Mouse (Mus musculus): ENCODE data around the gene Nkd1.
A peak's percentile ranks its signal among the peaks of the same experiment; 100 is the strongest.

Gene Nkd1

DNA sequence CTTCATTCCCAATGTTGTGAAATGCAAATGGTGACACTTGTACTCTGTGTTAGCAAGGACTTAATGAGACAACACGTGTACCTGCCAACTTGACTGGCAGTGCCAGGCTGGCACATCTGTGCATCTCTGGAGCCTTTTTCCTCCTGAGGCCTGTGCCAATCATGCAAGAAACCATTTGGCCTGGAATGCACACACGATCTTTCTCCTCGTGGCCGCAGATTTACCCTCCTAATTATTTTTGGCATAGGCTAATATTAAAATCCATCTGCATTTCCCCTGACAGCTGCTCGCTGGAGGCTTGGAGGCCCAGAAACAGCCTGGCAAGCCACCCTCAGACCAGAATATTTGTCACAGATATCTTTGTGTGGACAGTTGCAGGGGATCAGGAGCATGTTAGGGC lies 56.5 kb downstream of the Nkd1 start:
- no peak for DNase-seq

DNA sequence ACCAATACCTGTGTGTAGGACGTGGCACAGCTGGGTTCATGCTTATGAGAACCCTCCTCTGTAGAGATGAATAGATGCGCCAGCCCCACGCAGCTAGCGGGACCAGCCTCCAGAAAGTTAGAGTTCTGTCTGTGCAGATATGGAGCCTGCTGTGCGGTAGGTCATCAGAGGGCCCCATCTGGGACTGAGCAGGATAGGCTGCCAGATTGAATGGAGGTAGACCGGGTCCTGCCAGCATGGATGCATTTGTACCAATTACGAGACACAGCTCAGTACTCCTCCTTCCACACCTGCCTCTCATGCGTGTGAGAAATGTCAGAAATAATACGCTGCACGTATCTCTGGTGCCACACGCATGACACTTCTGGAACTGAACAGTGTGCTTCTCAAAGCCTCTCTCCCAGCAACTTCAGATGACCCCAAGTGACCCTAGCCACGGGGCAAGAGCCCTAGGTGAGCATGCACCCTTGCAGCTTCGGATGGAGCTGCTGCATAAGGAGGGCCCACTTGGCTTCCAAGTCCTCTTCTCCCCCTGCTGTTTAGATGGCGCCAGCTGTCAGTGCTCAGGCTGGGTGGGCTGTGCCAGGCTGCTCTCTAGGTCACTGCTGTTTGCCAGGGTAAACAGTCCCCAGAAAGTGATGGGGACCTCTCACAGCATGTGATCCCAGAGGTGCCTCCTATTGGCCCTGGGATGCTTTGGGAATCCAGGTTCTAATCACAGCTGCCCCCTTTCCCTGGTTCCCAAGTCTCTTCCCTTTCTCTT lies 57.4 kb downstream of the Nkd1 start:
- DNase-seq = no peak

DNA sequence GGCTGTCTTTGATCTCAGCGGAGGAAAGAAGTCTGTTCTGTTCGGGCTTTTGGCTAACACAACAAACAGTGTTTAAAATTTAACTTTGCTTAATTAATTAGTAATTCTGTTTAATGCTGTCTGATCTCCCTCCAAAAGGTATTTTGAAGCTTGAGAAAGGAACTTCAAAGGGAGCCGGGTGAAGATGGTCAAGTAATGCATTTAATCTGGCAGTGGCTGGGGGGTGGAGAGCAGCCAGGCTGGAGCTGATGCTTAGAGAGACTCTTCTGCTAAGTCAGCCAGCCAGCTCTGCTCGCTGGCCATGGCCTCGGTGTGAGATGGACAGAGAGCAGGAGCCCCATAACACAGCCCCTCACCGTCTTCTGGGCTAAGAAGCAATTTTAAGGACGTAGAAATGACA lies 58.1 kb downstream of the Nkd1 start:
- no peak for DNase-seq

DNA sequence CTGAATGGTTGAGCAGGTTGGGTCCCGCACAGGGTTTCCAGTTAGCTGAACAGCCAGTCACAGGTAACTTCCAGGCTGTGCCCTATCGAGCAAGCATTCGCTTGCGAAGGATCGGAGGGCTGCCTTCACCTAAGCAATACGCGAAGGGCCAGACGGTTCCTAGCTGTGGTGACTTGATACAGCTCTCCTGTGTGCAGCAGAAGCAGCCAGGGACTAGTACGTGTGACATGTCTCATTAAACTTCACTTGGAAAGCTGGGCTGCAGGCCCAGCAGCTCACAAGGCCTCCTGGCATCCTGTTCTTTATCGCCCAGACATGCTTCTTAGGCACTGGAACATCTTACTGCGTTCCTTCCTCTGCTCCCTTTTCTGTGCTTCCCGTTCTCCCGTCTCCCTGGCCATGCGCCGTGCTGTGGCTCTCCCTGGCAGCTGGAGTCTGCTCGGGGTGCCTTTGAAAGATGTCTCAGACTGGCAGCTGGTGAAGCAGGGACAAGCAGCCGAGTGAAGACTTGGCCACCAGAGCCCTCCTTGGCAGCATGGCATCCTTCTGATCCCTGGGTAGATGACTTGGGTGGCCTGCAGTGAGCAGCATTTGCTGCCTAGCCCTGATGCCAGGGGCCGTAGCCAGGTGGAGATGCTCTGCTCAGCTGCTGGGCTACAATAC lies 58.6 kb downstream of the Nkd1 start:
- no peak for DNase-seq

DNA sequence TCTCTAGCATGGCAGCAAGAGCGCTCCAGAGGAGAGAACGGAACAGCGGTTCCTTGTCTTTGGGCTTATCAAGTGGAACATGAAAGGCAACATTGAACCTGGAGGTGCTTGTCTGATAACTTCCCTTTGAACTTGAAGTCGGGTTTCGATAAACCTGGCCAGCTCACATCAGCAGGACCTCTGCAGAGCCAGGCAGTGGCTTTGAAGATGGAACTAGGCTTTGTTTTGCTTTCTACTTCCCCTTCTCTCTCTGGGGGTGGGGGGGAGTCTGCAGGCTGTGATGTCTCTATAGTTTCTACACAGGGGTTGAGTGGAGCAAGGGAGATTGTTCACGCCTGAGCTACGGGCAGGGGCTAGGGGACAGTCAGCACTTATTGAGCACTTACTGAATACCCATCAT lies 59.6 kb downstream of the Nkd1 start:
- no peak for DNase-seq

DNA sequence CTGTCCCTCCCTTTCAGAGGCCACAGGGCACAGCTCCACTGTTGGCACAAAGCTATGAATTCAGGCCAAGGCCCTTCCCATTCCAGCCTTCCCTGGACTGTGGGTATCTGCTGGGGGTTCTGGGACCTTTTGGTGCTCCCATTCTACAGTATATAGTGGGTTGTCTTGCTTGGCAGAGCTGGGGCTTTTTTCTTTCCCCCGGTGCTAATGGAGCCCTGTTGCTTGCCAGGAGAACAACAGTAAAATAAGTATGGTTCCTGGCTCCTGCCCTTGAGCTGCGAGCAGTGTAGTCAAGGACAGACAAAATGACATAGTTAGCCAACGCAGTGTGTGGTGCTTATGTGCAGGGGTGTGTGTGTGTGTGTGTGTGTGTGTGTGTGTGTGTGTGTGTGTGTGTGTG lies 62.7 kb downstream of the Nkd1 start:
- no peak for DNase-seq

DNA sequence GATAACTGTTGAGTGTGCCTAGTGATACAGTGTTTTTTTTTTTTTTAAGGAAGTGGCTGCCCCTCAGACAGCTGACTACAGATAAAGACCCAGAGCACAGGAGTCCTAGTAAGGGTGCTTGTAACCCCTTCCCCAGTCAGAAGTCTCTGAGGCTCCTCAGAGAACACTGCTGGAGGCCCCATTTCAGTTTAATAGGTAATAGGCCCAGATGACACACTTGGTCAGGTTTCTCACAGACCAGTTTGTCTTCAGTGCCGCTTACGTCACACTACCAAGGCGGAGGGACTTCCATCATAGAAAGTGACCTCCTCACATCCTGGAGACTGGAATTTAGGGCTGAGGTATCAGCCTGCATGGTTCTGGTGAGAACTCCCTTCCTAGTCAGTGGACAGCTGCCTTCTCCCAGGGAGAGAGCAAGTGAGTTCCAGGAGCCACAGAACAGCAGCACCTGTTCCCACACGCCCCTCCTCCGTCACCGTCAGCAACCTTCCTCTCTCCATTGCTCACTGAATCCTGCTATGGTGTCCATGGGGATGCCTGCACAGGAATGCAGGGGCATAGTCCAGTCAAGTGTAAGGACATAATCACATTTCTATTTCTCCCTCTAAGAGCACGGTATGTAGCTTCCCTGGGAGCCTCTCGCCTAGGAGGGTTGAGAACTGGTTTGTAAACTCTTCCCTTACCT lies 67.2 kb downstream of the Nkd1 start:
- DNase-seq = no peak

DNA sequence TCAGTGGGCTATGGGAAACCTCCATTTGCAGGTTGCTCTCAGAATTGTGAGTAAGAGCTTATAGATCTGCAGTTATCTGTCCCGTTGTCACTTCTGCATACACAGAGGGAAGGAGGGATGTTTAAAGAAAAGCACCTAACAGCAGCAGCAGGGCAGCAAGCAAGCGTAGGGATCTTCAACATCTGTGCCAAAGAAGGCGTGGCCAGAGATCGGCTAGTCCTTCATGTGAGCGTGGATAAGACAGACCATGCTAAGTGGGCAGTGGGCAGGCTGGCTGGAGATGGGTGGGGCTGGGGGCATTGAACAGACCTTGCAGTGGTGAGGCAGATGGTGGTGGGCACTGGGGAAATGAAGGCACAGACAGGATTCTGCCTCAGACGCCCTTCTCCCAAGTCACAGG lies 69.1 kb downstream of the Nkd1 start:
- no peak for DNase-seq

DNA sequence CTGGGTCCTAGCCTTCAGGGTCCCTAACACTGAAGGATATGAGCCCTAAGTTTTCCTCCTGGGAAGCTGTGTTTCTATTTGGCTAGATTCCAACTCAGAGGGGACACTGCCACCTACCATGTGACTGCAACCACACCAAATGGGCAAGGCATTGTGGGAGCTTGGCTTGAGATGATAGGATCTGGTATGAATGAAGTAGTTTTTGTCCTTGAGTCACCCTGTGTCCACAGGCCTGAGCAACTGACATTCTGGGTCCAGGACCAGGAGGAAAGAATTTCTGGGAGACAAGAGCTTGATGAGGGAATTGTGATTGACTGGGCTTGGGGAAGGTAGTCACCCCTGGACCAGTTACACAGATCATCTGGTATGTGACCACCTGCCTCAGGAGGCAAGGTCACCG lies 72.8 kb downstream of the Nkd1 start:
- no peak for DNase-seq

DNA sequence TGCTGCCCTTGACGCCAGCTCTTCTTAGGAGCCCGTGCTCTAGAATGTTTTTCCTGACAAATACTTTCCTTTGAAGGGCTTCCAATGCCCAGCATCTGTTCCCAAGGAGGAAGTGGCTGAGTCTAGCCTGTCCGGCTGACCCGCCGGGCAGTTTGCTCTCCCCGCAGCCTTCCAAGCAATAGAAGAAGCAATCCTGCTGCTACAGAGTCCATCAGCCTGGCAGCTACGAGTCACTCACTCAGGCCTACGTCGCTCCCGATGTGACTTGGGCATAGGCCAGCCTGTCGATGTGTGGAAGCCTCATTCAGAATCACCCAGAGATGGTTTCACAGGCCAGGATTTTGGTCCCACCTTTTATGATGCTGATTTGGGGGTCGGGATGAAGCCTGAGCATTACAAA lies 74.9 kb downstream of the Nkd1 start:
- DNase-seq = no peak

DNA sequence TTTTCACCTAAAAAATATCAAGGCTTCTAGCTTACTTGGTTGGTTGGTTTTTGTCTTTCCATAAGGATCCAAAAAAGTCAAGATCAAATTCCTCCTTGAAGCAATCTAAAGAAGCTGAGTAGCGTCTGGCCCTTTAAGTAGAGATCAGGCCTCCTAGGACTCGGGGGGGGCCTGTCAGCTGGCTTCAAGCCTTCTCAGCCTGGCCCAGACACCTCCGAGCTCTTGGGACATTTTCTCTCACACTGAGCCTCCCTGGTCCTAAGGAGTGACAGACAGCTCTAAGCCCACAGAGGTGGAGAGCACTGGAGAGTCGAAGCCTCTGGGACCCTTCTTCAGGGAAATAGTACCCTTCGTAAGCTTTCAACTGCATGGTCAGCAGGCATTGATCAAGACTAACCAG lies 77.4 kb downstream of the Nkd1 start:
- no peak for DNase-seq

DNA sequence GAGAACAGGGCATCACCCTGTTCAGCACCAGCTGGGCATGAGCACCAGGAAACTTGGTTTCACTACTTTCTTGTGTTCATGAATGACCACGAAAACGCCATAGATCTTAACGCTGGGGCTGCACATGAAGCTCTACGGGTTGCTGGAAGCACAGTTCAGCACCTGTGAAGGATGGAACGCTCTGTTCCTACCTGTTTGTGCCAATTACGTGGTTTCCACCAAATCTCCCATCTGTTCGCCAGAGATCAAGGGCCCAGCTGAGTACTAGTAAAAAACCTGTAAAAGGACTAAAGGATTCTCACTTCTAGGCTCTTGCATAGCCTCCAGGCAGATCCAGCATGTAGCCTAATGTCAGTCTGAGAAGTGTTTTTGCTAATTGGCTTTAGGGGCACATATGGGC lies 78.3 kb downstream of the Nkd1 start:
- no peak for DNase-seq

DNA sequence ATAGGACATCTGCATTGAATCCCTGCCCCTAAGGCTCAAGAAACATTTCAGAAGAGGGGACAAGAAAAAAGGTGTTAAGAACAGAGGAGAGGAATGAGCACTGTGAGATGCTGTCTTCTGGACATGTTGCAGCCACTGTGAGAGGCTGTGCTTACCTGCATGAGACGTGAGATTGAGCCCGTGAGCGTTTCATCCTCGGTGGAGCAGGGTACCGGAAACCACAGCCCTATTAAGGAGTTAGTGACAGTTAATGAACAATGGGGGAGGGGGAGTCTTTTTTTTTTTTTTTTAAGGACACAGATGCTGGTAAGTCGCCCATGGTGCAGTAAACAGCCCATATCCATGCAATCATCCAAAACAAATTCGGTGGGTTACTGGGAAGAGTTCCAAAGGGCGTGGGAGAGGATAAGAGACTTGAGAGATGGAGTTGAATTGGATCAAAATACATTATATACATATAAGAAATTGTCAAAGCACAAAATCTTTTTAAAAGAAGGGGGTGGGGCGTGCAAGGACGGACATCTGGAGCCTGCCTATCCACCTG lies 82.4 kb downstream of the Nkd1 start:
- DNase-seq = peak; percentile 36

DNA sequence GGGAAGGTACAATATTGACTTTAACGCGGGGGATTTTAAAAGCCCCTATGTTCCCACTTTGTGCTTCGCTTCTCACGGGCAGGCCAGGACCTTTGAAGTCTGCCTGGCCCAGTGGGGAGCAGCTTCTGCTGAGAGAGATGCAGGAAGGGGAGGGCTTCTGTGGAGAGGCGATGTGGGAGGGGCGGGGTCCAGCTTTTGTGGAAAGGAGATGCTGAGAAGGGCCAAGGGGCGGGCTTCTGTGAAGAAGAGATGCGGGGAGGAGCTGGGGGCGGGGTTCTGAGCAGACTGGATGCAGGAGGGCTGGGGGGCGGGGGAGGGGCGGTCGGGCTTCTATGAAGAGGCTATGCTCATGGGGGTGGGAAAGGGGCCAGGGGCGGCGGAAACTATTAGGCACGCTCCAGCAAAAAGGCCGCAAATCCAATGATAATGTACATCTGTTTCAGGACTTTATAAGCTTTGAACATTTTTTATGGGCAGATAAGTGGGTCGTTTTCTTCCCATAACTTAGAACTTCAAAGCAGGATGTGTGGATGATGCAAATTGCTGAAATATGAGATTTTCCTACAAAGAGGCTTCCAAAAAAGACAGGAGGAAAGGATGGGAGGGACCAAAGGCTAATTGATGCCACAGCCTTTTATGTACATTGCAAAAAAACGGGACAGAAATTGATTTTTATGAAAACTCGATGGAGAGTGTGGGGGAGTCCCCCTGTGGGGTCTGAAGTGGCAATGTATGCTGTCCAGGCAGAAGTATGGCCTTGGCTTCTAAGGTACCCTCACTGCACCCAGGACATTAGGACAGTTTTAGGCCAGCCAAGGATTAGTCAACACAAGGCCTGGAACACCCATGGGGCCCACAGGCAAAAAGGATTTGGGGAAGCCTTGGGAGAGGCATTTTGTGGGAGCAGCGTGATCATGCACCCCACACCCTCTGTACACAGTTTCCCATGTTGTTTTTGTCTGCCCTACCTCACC lies 83.2 kb downstream of the Nkd1 start:
- peak; percentile 97 for DNase-seq

DNA sequence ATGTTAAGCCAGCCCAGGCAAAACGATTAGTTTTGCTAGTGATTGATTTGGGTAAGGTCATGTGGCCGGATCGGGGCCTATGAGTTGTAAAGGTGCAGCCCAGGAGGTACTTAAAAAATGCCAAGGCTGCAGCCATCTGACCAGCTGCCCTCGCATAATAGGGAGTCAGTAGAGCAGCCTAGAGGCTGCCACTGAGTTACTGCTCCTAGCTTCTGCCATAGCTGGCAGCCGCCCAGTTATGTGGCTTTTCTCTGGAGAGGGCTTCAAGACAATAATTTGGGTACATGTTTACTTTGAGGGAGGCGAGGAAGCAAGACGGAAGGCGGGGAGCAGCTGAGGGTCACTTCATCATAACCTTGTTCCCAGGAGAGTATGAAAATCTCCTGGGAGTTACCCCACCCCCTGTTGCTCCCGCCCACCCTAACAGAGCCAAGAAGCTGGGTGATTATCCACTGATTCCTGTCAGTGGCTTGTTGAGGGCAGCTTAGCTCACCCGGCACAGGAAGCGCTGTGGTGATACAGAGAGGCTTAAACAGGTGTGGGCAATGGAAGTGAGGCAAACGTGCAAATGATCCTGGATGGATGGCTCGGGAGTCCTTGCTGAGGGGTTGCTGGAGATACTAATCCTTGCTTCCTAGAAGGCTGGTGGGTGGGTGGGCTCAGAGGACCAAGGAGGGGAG lies 84.3 kb downstream of the Nkd1 start:
- DNase-seq = peak; percentile 36

DNA sequence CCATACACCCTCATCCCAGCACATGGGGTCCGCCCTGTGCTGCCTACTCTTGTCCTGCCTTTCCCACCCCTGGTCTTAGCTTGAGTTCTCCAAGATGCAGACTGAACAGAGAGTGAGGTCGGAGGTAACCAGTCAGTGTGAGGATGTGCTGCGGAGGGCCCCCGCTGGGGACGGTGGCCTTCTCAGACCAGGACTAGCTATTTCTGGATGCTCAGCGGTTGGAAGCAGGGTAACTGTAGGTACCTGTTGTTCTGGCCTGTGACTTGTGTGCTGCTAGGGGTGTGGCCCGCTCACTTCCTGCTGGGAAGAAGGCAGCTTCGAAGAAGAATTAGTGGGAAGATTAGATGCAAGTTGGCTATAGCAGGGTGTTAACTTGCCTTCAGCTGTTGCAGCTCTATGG lies 87.9 kb downstream of the Nkd1 start:
- DNase-seq = no peak

DNA sequence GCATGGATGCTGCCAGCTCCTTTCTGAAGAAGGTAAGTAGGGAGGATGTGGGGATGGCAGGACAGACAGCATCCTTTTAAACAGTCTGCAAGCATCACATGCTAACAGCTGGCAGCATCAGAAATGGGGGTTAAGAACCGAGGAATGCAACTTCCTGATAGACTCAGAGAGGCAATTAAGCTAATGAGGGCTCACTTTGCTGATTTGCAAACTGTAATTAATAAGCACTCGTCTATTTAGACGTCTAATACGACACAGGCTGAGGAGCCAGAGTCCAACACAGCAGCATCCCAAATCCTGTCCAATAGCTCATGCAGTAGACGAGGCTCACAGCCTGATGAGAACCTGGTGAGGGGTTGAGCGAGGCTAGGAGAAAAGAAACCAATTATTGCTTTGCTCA lies 89.1 kb downstream of the Nkd1 start:
- no peak for DNase-seq

DNA sequence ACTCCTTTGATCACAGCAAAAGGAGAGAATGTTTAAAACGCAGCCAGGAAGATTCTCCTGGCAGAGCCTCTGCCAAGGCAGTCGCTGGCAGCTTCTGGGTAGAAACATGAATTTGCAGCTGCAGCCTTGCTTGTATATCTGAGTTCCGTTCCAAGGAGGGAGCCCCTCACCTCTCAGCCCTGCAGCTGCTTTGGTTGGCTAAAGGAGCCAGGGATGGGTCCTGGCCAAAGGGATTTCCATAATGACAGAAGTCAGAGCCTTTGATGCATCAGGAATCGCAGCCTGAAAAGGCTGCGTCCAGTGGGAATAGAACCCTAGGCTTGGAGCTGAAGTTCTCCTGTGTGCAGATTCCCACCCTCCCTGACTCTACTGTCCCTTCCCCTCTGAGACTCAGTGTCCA lies 93.8 kb downstream of the Nkd1 start:
- no peak for DNase-seq

DNA sequence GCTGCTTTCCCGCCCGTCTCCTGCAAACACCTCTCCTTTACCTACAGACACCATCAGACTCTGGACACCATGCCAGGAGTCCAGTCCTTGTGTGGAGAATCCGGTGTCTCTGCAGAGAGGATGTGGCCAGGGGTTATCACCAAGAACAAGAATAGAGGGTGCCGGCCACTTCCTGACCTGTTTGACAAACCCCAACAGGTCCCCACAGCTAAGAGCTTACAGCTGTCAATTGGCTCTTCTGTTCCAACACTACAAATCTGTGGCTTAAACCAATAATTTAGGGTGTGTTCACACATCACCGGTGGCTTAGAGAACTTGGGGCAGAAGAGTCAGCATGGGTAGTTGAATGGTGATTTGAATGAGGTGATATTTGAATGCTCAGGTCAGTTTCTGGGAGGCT lies 97.5 kb downstream of the Nkd1 start:
- no peak for DNase-seq

DNA sequence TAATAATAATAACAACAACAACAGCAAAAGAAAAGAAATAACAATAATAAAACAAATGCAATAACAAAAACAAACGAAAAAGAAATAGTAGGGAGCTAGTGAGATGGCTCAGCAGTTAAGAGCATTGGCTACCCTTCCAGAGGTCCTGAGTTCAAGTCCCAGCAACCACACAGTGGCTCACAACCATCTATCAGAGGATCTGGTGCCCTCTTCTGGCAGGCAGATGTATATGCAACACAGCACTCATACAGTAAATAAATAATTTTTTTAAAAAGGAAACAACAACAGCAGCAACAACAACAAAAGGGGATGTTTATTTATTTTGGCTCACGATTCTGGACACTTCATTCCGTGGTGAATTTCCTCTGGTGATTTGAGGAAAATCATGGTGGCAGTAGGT lies 98.4 kb downstream of the Nkd1 start:
- DNase-seq = no peak

DNA sequence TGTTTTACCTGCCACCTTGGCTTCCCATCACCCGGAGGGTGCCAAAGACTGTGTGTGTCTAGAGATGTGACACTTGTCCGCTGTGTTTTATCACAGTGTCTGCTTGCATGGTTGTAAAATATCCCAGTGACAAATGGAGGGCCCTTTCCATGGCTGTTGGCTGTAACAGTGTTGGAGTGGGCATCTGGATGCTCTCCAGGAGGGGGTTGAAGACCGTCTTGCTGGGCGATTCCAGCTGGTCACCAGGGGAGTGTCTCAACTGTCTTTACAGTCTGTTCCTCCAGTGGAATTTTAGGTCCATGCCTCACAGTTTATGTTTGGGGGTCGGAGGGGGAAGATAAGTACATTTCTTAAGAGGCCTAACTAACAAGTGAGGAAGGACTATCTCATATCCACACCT lies 99.8 kb downstream of the Nkd1 start:
- DNase-seq = no peak

DNA sequence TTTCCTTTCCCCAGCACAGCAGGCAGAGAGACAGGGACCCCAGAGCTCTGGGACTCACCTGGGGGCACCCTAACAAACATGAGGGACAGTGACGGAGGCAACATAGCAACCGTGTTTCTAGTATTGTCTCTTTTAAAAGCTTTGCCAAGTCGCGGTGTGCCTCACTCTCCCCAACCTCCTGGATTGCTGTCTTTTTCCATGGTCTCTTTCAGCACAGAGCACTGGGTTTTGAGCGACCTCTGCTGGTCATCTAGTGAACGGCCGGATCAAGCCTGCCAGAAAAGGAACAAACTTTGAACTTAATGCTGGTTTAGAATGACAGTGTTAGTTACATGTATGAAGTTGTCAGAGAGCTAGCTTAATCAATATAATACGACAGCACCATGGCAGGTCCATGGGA lies 100.3 kb downstream of the Nkd1 start:
- peak; percentile 82 for DNase-seq

Measured in embryo, embryonic 11 days (tissue).